Mouse (Mus musculus) liver, embryonic 14.5 days (tissue): ENCODE data around the gene Cd274. TPM values are rescaled to one million over a fixed set of nuclear protein-coding genes. Genes with fewer than 3 reads are reported as not detected.

Experiments
- ATAC-seq: fragments of 200-750 bp; cut with Nextera tagmentation; 2 replicates; pipeline ENCODE4 v1.8.0; 2017; ENCODE audit warnings: moderate number of reproducible peaks, mild to moderate bottlenecking, moderate library complexity; ENCODE audit not compliant: insufficient read depth
- DNase-seq, 3 experiments: peaks; one replicate each; pipeline ENCODE4 v3.0.0-alpha.2; 2012 to 2013; ENCODE audit warnings: low read depth in 3 of 3, low spot score in 3 of 3
- H3K27ac ChIP-seq: fragments of 300-500 bp; sonication (generic); 2 replicates; pipeline ENCODE4 v1.5.1; 2014; ENCODE audit warnings: moderate library complexity, mild to moderate bottlenecking, control low read depth, inconsistent platforms
- H3K27me3 ChIP-seq: fragments of 300-500 bp; sonication (generic); 2 replicates; pipeline ENCODE4 v1.6.1; 2014; ENCODE audit warnings: mild to moderate bottlenecking, low read length, moderate library complexity; ENCODE audit not compliant: control insufficient read depth, insufficient read depth
- H3K36me3 ChIP-seq: fragments of 300-500 bp; sonication (generic); replicated peaks from 2 replicates; pipeline ENCODE4 v1.6.1; 2014; ENCODE audit warnings: low read depth; ENCODE audit not compliant: control insufficient read depth, insufficient read depth
- H3K4me1 ChIP-seq, 2 experiments: fragments of 200-500 bp in 1 of 2; fragments of 300-500 bp in 1 of 2; sonication (generic) in 1 of 2; replicated peaks; 2 replicates each; pipeline ENCODE4 v1.6.1; 2012 to 2014; ENCODE audit warnings: antibody characterized with exemption in 1 of 2, inconsistent platforms in 1 of 2, low read length in 1 of 2; ENCODE audit not compliant: control insufficient read depth in 2 of 2, insufficient read depth in 2 of 2
- H3K4me2 ChIP-seq: fragments of 300-500 bp; sonication (generic); 2 replicates; pipeline ENCODE4 v1.6.1; 2014; ENCODE audit warnings: low read depth, mild to moderate bottlenecking, control low read depth, moderate library complexity
- H3K4me3 ChIP-seq, 2 experiments: fragments of 200-500 bp in 1 of 2; fragments of 300-500 bp in 1 of 2; sonication (generic) in 1 of 2; 2 replicates each; pipeline ENCODE4 v1.5.1; 2012 to 2014; ENCODE audit warnings: low read depth in 2 of 2, low read length in 2 of 2, mild to moderate bottlenecking in 2 of 2, control low read depth in 1 of 2, inconsistent platforms in 1 of 2, moderate library complexity in 1 of 2; ENCODE audit not compliant: insufficient read depth in 1 of 2
- H3K9ac ChIP-seq: fragments of 300-500 bp; sonication (generic); replicated peaks from 2 replicates; pipeline ENCODE4 v1.6.1; 2014; ENCODE audit warnings: mild to moderate bottlenecking, control low read depth, moderate library complexity
- H3K9me3 ChIP-seq: fragments of 300-500 bp; sonication (generic); 2 replicates; pipeline ENCODE4 v1.6.1; 2016; ENCODE audit warnings: low read length, mixed read lengths; ENCODE audit not compliant: control insufficient read depth
- CTCF ChIP-seq: IDR thresholded peaks from 2 replicates; pipeline ENCODE4 v1.5.1; 2016; ENCODE audit warnings: antibody characterized with exemption, low read depth, control low read depth
- EP300 ChIP-seq: IDR thresholded peaks from 2 replicates; pipeline ENCODE4 v1.6.1; 2016; ENCODE audit warnings: antibody characterized with exemption, low read depth
- WGBS: fragments of 180-500 bp; shearing (Covaris S2); extraction: QIAGEN DNeasy Blood & Tissue Kit; methylation state at CpG from one replicate; pipeline ENCODE4 v1.1.7; 2014; ENCODE audit not compliant: insufficient replicate concordance; 5-methylcytosine and 5-hydroxymethylcytosine counted together
- polyA plus RNA-seq, 2 experiments: library from polyadenylated mRNA; depleted of rRNA in 1 of 2; stranded (reverse) in 1 of 2; unstranded in 1 of 2; fragments of >200 nt; fragmentation: Nextera tagmentation in 1 of 2; extraction: Ambion mirVana in 1 of 2; gene quantifications; 2 replicates each; pipeline versions ENCODE4 v1.2.1 to v1.2.3; 2012 to 2014

Gene Cd274
- polyA plus RNA-seq, 2 experiments, result 0.10 to 0.75 TPM

- Histone ChIP-seq H3K9me3 (no peaks in the 10 kb centered on the region), H3K4me1 (peaks cover 8 to 11% of the 10 kb centered on the region in 2 experiments), H3K9ac (no peak overlapping the region), H3K4me3 (no peak overlapping the region), H3K36me3 (no peaks in the 10 kb centered on the region), H3K27ac (no peak overlapping the region), H3K27me3 (no peaks in the 10 kb centered on the region), H3K4me2 (no peak overlapping the region)
- no peak for DNase-seq
- no peak for TF ChIP-seq EP300
- no peak for TF ChIP-seq CTCF
- ATAC-seq, result no peak
- 77% methylated on average over 11 of the region's 11 CpGs for WGBS
These were observed 11.0 kb upstream of the Cd274 start for GRCm38 (mm10) chr19:29356281-29356680.

- no peaks in the 10 kb centered on the region for H3K36me3 ChIP-seq
- H3K9ac ChIP-seq, result no peak overlapping the region
- TF ChIP-seq EP300, result no peak
- no peak for TF ChIP-seq CTCF
- ATAC-seq (no peak), DNase-seq (no peak)
- H3K27ac ChIP-seq, result no peak overlapping the region
- no peaks in the 10 kb centered on the region for H3K27me3 ChIP-seq
- H3K4me2 ChIP-seq, result peak overlapping the region; percentile 97
- no peaks in the 10 kb centered on the region for H3K9me3 ChIP-seq
- peaks cover 8 to 14% of the 10 kb centered on the region in 2 experiments for H3K4me1 ChIP-seq
- H3K4me3 ChIP-seq, result no peak overlapping the region
- WGBS, result 21% methylated on average over 5 of the region's 5 CpGs
These were observed 7.0 kb upstream of the Cd274 start for GRCm38 (mm10) chr19:29360251-29360650.

GRCm38 (mm10) chr19:29361468-29362130, 5.7 kb upstream of the Cd274 start:
- Histone ChIP-seq H3K4me3 (peak overlapping the region; percentile 64 to 65), H3K9ac (peak overlapping the region; percentile 82), H3K36me3 (no peaks in the 10 kb centered on the region), H3K9me3 (no peaks in the 10 kb centered on the region), H3K27ac (no peak overlapping the region), H3K4me2 (peak overlapping the region; percentile 97), H3K27me3 (no peaks in the 10 kb centered on the region), H3K4me1 (peaks cover 13 to 17% of the 10 kb centered on the region in 2 experiments)
- peak; percentile 100 for ATAC-seq
- peak; percentile 90 to 93 (median 91) for DNase-seq
- 3% methylated on average over 33 of the region's 33 CpGs for WGBS
- TF ChIP-seq EP300 (no peak), CTCF (no peak)

GRCm38 (mm10) chr19:29362173-29362930, 4.9 kb upstream of the Cd274 start:
- TF ChIP-seq EP300 (no peak), CTCF (no peak)
- ATAC-seq, result no peak
- Histone ChIP-seq H3K36me3 (no peaks in the 10 kb centered on the region), H3K4me3 (peak overlapping the region; percentile 64 to 65), H3K9me3 (no peaks in the 10 kb centered on the region), H3K27ac (no peak overlapping the region), H3K4me2 (peak overlapping the region; percentile 97), H3K9ac (peak overlapping the region; percentile 36), H3K4me1 (peaks cover 14 to 19% of the 10 kb centered on the region in 2 experiments), H3K27me3 (no peaks in the 10 kb centered on the region)
- 32% methylated on average over 13 of the region's 13 CpGs for WGBS
- DNase-seq, result no peak

GRCm38 (mm10) chr19:29363557-29363956, 3.7 kb upstream of the Cd274 start:
- no peak for TF ChIP-seq EP300
- no peak for TF ChIP-seq CTCF
- Histone ChIP-seq H3K27me3 (no peaks in the 10 kb centered on the region), H3K4me3 (no peak overlapping the region), H3K27ac (no peak overlapping the region), H3K9ac (no peak overlapping the region), H3K36me3 (no peaks in the 10 kb centered on the region), H3K9me3 (no peaks in the 10 kb centered on the region), H3K4me1 (peaks cover 18 to 22% of the 10 kb centered on the region in 2 experiments), H3K4me2 (no peak overlapping the region)
- ATAC-seq (no peak), DNase-seq (no peak)
- WGBS, result 84% methylated on average over 7 of the region's 7 CpGs
